ENCODE assay signal across 19 mouse cellular contexts in genomic region chr2:69669853-69670252, GRCm38 (mm10). TPM values are rescaled to one million over a fixed set of nuclear protein-coding genes. Genes with fewer than 3 reads are reported as not detected.
DNase-seq lines count a peak whose midpoint lies in the region; ATAC-seq and TF ChIP-seq lines count a peak whose summit lies in the region.
"Had no signal": no experiment of that assay in that cellular context is flagged by ENCODE, and none has a peak within 500 bp of the region (broad histone marks: within the 10 kb centered on the region; RNA-seq: fewer than 3 reads in every experiment).

Gene Klhl41, plus strand, starts transcription at chr2:69670120.

- no peak within 1 kb of the TSS for H3K27ac ChIP-seq in embryonic facial prominence, embryonic 15.5 days (replicated peaks)
- peak within 1 kb of the TSS; percentile 97 for H3K27ac ChIP-seq in gastrocnemius, adult 2 months
- H3K27ac ChIP-seq in heart, embryonic 10.5 days = peak within 1 kb of the TSS; percentile 82
- H3K27ac ChIP-seq in forebrain, embryonic 14.5 days (ENCODE audit: low read depth, low read length) = no peak within 1 kb of the TSS
- H3K27ac ChIP-seq: forebrain, embryonic 10.5 days; midbrain, embryonic 15.5 days; stomach, embryonic 15.5 days had no signal

- H3K4me2 ChIP-seq in embryonic facial prominence, embryonic 15.5 days (replicated peaks) = no peak within 1 kb of the TSS
- no peak within 1 kb of the TSS for H3K4me2 ChIP-seq in forebrain, embryonic 14.5 days (ENCODE audit: low read length)
- H3K4me2 ChIP-seq: midbrain, embryonic 15.5 days; stomach, embryonic 15.5 days had no signal

- ATAC-seq in embryonic facial prominence, embryonic 15.5 days (ENCODE audit: insufficient number of reproducible peaks, low FRiP score, low TSS enrichment, low read depth) = no peak
- ATAC-seq in forebrain, embryonic 14.5 days = no peak
- ATAC-seq: midbrain, embryonic 15.5 days; Patski had no signal

- H3K36me3 ChIP-seq in embryonic facial prominence, embryonic 15.5 days = peaks cover 12% of the 10 kb centered on the region; the same call in 1 of the 2 replicates
- H3K36me3 ChIP-seq in heart, embryonic 10.5 days = no peaks in the 10 kb centered on the region
- H3K36me3 ChIP-seq in forebrain, embryonic 14.5 days (ENCODE audit: control insufficient read depth, insufficient read depth, low read length) = peaks cover 12% of the 10 kb centered on the region; the same call in 1 of the 2 replicates
- H3K36me3 ChIP-seq: midbrain, embryonic 15.5 days; stomach, embryonic 15.5 days had no signal

- peak; percentile 55 for DNase-seq in gastrocnemius, adult 2 months
- peak; percentile 58 for DNase-seq in heart, embryonic 10.5 days (ENCODE audit: low spot score)
- DNase-seq in heart, postnatal 25 days (ENCODE audit: low spot score) = no peak
- no peak for DNase-seq in thymus, postnatal 25 days
- no peak for DNase-seq in B cell, adult 2 months
- no peak for DNase-seq in forebrain, embryonic 14.5 days (ENCODE audit: low spot score)
- no peak for DNase-seq in Muller cell, postnatal 12 days (ENCODE audit: inconsistent ontology term)
- DNase-seq: cerebellum, postnatal 10 days; kidney, postnatal 10 days; layer of hippocampus, adult 9-11 months; lung, postnatal 4 days; thymus, postnatal 4 days had no signal

- no peaks in the 10 kb centered on the region for H3K9me3 ChIP-seq in embryonic facial prominence, embryonic 15.5 days (replicated peaks)
- no peaks in the 10 kb centered on the region for H3K9me3 ChIP-seq in heart, embryonic 10.5 days
- no peaks in the 10 kb centered on the region for H3K9me3 ChIP-seq in forebrain, embryonic 14.5 days (replicated peaks; ENCODE audit: control insufficient read depth, low read length)
- H3K9me3 ChIP-seq: forebrain, embryonic 10.5 days; midbrain, embryonic 15.5 days; stomach, embryonic 15.5 days had no signal

- no peak for TF ChIP-seq CTCF in gastrocnemius, adult 2 months (IDR thresholded peaks at IDR 0.05)

- 73% methylated on average over 9 of the region's 9 CpGs for WGBS in embryonic facial prominence, embryonic 15.5 days
- WGBS in heart, embryonic 10.5 days = 59% methylated on average over 9 of the region's 9 CpGs
- WGBS in forebrain, embryonic 14.5 days = 90% methylated on average over 9 of the region's 9 CpGs

- H3K4me1 ChIP-seq in embryonic facial prominence, embryonic 15.5 days = no peaks in the 10 kb centered on the region
- H3K4me1 ChIP-seq in heart, embryonic 10.5 days = peaks cover 4% of the 10 kb centered on the region; the same call in 1 of the 2 replicates
- H3K4me1 ChIP-seq in forebrain, embryonic 14.5 days (ENCODE audit: control insufficient read depth, insufficient read depth, low read length) = no peaks in the 10 kb centered on the region
- H3K4me1 ChIP-seq: midbrain, embryonic 15.5 days; stomach, embryonic 15.5 days had no signal

- H3K9ac ChIP-seq in embryonic facial prominence, embryonic 15.5 days = no peak within 1 kb of the TSS
- no peak within 1 kb of the TSS for H3K9ac ChIP-seq in forebrain, embryonic 14.5 days (ENCODE audit: low read length)
- H3K9ac ChIP-seq: midbrain, embryonic 15.5 days; stomach, embryonic 15.5 days had no signal

- no peaks in the 10 kb centered on the region for H3K27me3 ChIP-seq in embryonic facial prominence, embryonic 15.5 days
- H3K27me3 ChIP-seq in heart, embryonic 10.5 days (ENCODE audit: insufficient read depth, poor library complexity, severe bottlenecking) = no peaks in the 10 kb centered on the region
- no peaks in the 10 kb centered on the region for H3K27me3 ChIP-seq in forebrain, embryonic 14.5 days (replicated peaks; ENCODE audit: control insufficient read depth, insufficient read depth, low read length)
- H3K27me3 ChIP-seq: CH12.LX; midbrain, embryonic 15.5 days; Patski; stomach, embryonic 15.5 days had no signal

- H3K4me3 ChIP-seq in embryonic facial prominence, embryonic 15.5 days (replicated peaks) = 0 out of 2 replicates have a peak within 1 kb of the TSS, but pooled peaks have one; percentile 6
- H3K4me3 ChIP-seq in gastrocnemius, adult 2 months = peak within 1 kb of the TSS; percentile 80
- H3K4me3 ChIP-seq in heart, embryonic 10.5 days = peak within 1 kb of the TSS; percentile 39
- no peak within 1 kb of the TSS for H3K4me3 ChIP-seq in forebrain, embryonic 14.5 days (ENCODE audit: low read depth, low read length)
- H3K4me3 ChIP-seq: forebrain, embryonic 10.5 days; midbrain, embryonic 15.5 days; stomach, embryonic 15.5 days had no signal

- intact Hi-C loops in gastrocnemius, adult 2 months (cut with DNase I) = no loop called here
- intact Hi-C loops in heart, postnatal 25 days (cut with DNase I) = no loop called here

RNA-seq across cellular contexts. Expression of gene Klhl41, which starts in this region (rescaled TPM):
- 22.4 and 28.7 TPM in 2 replicates for polyA plus RNA-seq in embryonic facial prominence, embryonic 15.5 days (2015; fragmentation: Nextera tagmentation; extraction: Ambion mirVana)
- 100 to 1,000 TPM; 511 to 652 TPM for total RNA-seq in gastrocnemius, adult 2 months (2021)
- polyA plus RNA-seq in heart, embryonic 10.5 days (2016; fragmentation: Nextera tagmentation; extraction: Ambion mirVana) = 8.3 and 15.4 TPM in 2 replicates
- total RNA-seq in heart, postnatal 25 days (2021) = 10 to 100 TPM; 69.8 to 78.5 TPM
- 0.11 and 0.13 TPM in 2 replicates for polyA plus RNA-seq in forebrain, embryonic 14.5 days (2014; fragmentation: Nextera tagmentation; extraction: Ambion mirVana)
- polyA plus RNA-seq: small intestine, adult 2 months had no signal

Comparison
In these comparisons a context has a peak if more than half of its experiments do, and no peak if none do; other contexts are left out.
1. RNA of gene Klhl41 (total RNA-seq): 511 to 652 TPM in gastrocnemius, adult 2 months; 69.8 to 78.5 TPM in heart, postnatal 25 days; every median in the first group is over 4 times any median in the second.
2. DNase-seq: peak in gastrocnemius, adult 2 months (single experiment) and heart, embryonic 10.5 days (single experiment); none in heart, postnatal 25 days (single experiment), thymus, postnatal 25 days (single experiment), B cell, adult 2 months (0 of 2), forebrain, embryonic 14.5 days (single experiment) and Muller cell, postnatal 12 days (single experiment).
3. H3K27ac ChIP-seq: peak in gastrocnemius, adult 2 months (single experiment) and heart, embryonic 10.5 days (single experiment); none in embryonic facial prominence, embryonic 15.5 days (single experiment) and forebrain, embryonic 14.5 days (single experiment).